Mouse (Mus musculus) frontal cortex, adult (tissue): ENCODE results near the gene Irgq.
"Not testable (repeated sequence)": the region's sequence is repeated elsewhere in the genome, so short reads cannot be mapped to it uniquely, and the experiment has no call there.

Source experiments
- ATAC-seq: cut with Nextera tagmentation; 2 replicates; pipeline ENCODE4 v1.9.2; 2017; ENCODE audit warnings: mild to moderate bottlenecking, moderate library complexity, mixed read lengths; ENCODE audit not compliant: low TSS enrichment

Irgq gene

GRCm38 (mm10) chr7:24512355-24512754, 18.1 kb upstream of the Irgq start, which contains the start of gene AC161166.1:
TSS of gene AC161166.1 (minus strand) at chr7:24512455.
- ATAC-seq: no peak

GRCm38 (mm10) chr7:24516319-24516718, 14.2 kb upstream of the Irgq start:
- ATAC-seq: not testable (repeated sequence)

DNA sequence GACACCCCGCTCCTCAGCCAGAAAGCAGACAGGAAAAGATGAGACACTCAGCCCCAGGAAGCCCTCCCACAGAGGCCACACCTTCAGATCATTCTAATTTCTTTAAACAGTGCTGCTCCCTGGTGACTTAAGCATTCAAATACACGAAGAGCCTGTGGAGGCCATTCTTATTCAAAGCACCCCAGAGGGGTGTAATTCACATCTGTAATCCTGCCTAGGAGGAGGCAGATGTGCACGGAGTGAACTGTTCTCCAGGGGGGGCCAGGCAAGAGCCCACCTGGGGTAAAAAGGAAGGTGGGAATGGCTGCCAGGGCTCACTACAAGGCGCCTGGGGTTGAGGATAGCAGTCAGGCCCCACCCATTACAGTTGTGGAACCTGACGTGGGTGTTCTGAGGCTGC, 13.4 kb upstream of the Irgq start:
- ATAC-seq: no peak

- peak; percentile 97 for ATAC-seq
Measured at GRCm38 (mm10) chr7:24517654-24518053, 12.8 kb upstream of the Irgq start.

DNA sequence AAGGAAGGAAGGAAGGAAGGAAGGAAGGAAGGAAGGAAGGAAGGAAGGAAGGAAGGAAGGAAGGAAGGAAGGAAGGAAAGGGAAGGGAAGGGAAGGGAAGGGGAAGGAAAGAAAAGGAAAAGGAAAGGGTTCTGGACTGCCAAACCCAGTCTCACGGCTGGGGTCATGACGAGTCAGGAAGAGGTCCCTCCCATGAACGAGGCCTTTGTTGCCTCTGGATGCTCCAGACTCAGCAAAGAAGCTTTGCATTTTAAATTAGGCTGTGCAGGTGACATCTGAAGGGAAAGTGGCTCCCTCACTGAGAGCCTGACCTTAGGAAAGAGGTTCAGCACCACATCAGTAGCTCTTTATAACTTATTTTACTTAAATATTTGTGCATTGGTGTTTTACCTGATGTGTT, 11.4 kb upstream of the Irgq start:
- ATAC-seq: no peak

GRCm38 (mm10) chr7:24520054-24520453, 10.4 kb upstream of the Irgq start:
- ATAC-seq: not testable (repeated sequence)

DNA sequence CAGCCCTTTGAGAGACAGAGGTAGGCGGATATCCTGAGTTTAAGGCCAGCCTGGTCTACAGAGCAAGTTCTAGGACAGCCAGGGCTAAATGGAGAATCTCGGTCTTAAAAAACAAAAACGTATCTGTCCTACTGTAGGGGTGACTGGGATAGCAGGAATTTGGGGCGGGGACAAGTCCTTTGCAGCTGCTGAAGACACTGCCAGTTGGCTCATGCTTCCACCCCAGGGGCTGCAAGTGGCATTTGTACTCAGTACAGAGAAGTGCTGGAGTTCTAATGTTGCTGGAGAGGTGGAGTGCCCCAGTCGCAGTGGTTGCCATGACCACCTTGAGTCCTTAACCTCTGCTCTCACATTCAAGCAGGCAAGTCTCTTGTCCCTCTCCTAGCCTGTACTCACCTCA, 7.7 kb upstream of the Irgq start:
- ATAC-seq: no peak

DNA sequence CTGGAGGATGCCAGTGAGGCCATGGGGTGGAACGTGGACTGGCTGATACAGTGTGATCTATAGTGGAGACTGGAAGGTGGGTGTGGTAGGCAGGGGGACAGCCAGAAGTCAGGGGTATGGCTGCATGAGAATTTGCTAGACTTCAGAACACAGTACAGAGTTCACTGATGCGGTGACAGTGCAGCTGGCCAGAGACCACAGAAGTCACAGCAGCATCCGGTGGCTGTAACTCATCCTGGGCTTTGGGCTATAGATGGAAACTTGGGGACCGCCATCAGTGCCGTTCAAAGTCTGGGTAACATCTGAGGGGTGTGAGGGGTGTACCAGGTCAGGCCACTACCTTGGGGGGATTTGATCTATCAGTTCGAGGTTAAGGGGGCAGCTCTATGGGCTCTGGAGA, 6.8 kb upstream of the Irgq start:
- no peak for ATAC-seq

- no peak for ATAC-seq
Measured at GRCm38 (mm10) chr7:24524978-24525377, 5.5 kb upstream of the Irgq start.

DNA sequence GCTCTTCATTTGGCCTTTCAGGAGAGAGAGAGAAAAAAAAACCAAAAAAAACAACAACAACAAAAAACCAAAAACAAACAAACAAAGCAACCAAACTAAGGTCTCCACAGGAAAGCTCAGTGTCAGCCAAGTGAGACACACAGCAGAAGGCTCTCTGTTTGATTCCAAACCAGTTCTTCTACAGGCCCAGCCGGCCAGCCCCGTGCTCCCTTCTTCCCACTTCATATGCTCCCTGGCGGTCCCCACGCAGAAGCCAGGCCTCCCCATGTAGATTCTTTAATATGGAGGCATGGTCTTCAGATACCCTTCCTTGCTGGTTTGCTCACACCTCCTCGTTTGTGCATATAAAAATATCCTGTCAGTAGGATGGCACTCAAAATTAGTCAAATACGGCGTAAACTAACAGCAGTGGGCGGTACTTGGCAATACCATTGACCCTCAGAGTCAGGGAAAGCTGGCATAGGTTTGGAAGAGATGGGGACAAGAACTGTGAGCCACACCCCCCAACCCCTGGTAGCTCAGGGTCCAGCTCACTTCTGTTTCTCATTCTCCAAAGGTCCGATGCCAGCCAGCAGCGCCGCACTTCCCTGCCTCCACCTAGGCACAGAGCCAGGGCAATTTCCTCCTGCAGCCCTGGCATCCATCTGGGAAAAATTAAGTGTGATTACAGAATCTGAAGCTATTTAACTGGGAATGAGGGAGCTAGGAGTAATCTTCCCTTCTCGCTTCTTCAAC, 4.6 kb upstream of the Irgq start:
- ATAC-seq: no peak

GRCm38 (mm10) chr7:24528861-24529260, 1.6 kb upstream of the Irgq start:
- ATAC-seq: no peak

DNA sequence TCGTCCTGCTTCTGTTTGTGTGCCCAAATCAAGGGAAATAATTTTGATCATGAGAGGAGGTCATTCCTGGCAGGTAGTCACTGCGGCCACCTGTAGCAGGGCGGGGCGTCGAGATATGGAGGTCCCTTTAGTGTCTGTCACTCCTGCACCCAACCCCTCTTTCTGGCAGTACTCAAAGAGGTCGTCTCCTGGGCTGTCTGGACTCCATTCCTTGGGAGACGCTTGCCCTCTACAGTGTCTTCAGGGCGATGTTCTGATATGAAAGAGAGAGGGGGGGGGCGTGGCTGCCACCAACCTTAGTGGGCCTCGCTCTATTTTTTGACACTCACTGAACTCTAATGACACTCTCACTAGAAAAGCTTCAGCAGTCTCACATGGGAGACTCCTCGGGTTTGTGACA, 909 bp upstream of the Irgq start:
- no peak for ATAC-seq

DNA sequence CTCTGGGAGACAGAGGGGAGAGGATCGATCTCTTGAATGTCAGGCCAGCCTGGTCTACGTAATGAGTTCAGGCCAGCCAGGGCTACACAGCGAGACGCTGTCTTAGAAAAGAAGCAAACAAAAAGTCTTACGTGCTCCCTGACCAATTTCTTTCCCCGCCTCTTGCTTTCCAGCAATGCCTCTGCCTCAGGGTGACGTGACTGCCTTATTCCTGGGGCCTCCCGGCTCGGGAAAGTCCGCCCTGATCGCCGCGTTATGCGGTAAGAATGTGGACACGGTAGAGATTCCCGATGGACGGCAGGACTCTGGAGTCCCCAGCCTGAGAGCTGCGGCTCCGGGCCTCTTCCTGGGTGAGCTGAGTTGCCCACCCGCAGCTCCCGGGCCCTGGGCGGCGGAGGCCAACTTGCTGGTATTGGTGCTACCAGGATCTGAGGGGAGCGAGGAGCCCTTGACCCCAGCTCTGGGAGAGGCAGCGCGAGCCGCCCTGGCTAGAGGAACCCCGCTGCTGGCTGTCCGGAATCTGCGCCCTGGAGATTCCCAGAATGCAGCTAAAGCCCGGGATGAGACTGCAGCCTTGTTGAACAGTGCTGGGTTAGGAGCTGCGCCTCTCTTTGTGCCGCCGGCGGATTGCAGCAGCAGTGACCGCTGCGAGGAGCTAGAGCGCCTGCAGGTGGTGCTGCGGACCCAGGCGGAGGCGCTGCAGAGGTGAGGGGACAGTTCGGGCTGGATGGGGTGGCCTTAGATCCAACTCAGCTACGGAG, 902 bp downstream of the Irgq start:
- peak; percentile 58 for ATAC-seq

DNA sequence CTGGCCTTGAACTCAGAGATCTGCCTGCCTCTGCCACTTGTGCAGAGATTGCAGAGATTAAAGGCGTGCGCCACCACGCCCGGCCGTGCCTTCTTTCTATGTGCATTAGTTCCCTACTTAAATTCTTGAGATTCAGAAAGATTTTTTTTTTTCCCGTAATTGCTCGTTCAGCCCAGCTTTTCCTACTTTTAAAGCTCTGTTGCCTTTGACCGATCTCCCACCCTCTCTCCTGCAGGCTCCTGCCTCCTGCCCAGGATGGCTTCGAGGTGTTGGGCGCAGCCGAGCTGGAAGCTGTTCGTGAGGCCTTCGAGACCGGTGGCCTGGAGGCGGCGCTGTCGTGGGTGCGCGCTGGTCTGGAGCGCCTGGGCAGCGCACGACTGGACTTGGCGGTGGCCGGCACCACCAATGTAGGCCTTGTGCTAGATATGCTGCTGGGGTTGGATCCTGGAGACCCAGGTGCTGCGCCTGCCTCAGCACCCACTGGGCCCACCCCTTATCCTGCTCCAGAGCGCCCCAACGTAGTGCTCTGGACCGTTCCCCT, 2.6 kb downstream of the Irgq start:
- no peak for ATAC-seq

- no peak for ATAC-seq
Measured at GRCm38 (mm10) chr7:24533806-24534205, 3.3 kb downstream of the Irgq start.

- ATAC-seq: no peak
Measured at GRCm38 (mm10) chr7:24534301-24534700, 3.8 kb downstream of the Irgq start.

- ATAC-seq: no peak
Measured at GRCm38 (mm10) chr7:24537081-24537480, 6.6 kb downstream of the Irgq start.

- no peak for ATAC-seq
Measured at GRCm38 (mm10) chr7:24537591-24537990, 7.1 kb downstream of the Irgq start.

GRCm38 (mm10) chr7:24538154-24538553, 7.7 kb downstream of the Irgq start:
- ATAC-seq: no peak

DNA sequence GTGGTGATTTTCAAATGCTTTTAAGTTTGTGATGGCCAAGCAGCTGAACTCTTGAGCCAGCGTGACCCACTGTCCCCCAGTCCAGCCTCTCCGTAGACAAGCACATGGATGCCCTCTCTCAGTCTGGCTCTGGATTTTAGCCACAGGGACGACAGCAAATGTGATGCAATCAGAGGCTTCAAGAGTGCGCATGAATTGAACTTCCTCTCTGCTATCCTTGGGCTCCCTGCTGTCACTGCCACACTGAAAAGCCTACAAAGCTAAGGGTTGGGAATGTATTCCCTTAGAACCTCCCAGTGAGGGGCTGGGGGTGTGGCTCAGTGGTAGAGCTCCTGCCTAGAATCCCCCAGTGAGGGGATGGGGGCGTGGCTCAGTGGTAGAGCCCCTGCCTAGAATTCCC, 8.2 kb downstream of the Irgq start:
- no peak for ATAC-seq

GRCm38 (mm10) chr7:24539686-24540085, 9.2 kb downstream of the Irgq start:
- no peak for ATAC-seq

DNA sequence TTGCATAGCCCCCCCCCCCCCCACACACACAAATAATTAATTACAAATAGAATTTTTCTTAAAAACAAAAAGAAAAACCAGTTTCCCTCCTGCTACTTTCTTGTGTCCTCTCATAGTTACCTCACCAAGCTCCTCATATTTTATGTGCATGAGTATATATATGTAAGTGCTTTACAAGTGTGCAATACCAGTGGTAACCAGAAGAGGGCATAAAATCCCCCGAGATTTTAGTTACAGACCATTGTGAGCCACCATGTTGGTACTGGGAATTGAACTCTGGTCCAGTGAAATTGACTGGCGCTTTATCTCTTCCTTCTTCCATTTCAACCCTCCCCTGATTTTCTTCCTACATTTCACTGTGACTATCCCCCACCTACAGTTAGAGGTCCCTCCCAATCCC, 14.0 kb downstream of the Irgq start:
- ATAC-seq: no peak

DNA sequence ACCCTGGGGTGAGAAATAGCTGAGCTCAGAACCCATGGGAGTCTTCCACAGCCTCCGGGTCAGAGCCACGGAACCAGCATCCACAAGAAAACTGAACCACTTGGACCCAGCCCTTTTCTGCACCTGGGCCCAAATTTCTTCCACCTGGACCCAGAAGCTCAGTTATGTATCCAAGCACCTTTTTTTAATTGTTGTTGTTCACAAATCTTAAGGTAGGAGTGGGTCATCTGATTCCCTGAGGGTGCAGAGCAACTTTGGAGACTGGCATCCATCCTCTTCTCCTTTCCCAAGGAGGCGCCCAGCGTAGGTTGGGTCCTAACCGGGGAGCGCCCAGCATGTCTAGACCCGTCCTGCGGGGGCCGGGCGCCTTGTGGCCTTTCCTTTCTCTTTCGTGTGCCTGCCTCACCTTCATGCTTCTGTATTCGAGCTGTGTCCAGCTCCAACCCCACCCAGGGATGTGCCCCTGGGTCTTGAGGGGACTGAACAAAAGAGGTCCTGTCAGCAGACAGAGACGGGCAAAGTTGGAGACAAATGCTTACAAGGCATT, 15.7 kb downstream of the Irgq start, which contains the start of the genes Pinlyp and Xrcc1:
Gene Pinlyp (minus strand): TSS at position 51 of the 547 bp plus-strand sequence.
Gene Xrcc1 (plus strand): TSS at position 222 of the 547 bp plus-strand sequence.
- ATAC-seq: no peak
